In the genomic region with DNA sequence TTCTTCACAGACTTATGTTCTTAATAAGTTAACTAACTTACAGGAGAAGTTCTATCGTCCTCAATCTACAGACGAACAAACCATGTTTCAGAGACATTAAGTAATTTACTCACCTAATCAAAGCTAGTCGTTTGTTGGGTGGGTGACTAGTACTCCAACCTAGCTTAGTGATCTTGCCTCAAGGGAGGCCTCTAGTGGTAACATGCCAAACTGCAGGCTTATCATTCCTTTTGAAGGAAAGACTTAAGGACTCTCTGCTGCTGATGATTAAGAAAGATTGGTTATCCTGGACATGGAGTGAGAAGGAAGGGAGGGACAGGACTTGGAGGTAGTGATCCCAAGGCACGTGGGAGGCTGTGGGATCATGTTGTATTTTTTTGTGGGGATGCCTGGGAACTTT, we compare ENCODE assay signal across 8 mouse cellular contexts. TPM values are rescaled to one million over a fixed set of nuclear protein-coding genes. Genes with fewer than 3 reads are reported as not detected.
DNase-seq lines count a peak whose midpoint lies in the region.

No protein-coding gene starts in this region.

- peak; percentile 25 for DNase-seq in gastrocnemius, postnatal 10 days
- no peak for DNase-seq in gastrocnemius, postnatal 36 days
- DNase-seq in 416B (ENCODE audit: low read depth): peak; percentile 83
- DNase-seq in ZHBTc4 (ENCODE audit: low read depth, low spot score): peak; percentile 83
- DNase-seq in embryo, embryonic 11.5 days (ENCODE audit: low read depth, low spot score): peak; percentile 31
- peak; percentile 70 for DNase-seq in kidney, postnatal 10 days
- peak; percentile 82 for DNase-seq in lung, postnatal 36 days
- peak; percentile 19 to 67 for DNase-seq in thymus, postnatal 10 days (ENCODE audit: low spot score in 2 of 2)

- intact Hi-C loops in gastrocnemius, postnatal 36 days (cut with DNase I): no loop called here

RNA-seq across cellular contexts. Expression of a gene that starts 11.3 kb away (rescaled TPM):
- not detected for total RNA-seq in gastrocnemius, postnatal 10 days (2021)
- not detected for total RNA-seq in gastrocnemius, postnatal 36 days (2021)

RNA-seq across cellular contexts. Expression of a gene that starts 22.0 kb away (rescaled TPM):
- 1 to 10 TPM; 5.1 to 6.2 TPM for total RNA-seq in gastrocnemius, postnatal 10 days (2021)
- total RNA-seq in gastrocnemius, postnatal 36 days (2021): 1 to 10 TPM; 4.5 to 5.3 TPM

RNA-seq across cellular contexts. Expression of a gene that starts 38.1 kb away (rescaled TPM):
- total RNA-seq in gastrocnemius, postnatal 10 days (2021): 1 to 10 TPM; 6.1 to 8.0 TPM
- under 1 TPM; 0.44 to 0.54 TPM for total RNA-seq in gastrocnemius, postnatal 36 days (2021)

Comparison
In these comparisons a context has a peak if more than half of its experiments do, and no peak if none do; other contexts are left out.
1. DNase-seq: peak in gastrocnemius, postnatal 10 days (single experiment), 416B (single experiment), ZHBTc4 (single experiment), embryo, embryonic 11.5 days (single experiment), kidney, postnatal 10 days (single experiment), lung, postnatal 36 days (single experiment) and thymus, postnatal 10 days (2 of 2); none in gastrocnemius, postnatal 36 days (0 of 2).
2. RNA of a gene that starts 38.1 kb away (total RNA-seq): 6.1 to 8.0 TPM in gastrocnemius, postnatal 10 days; 0.44 to 0.54 TPM in gastrocnemius, postnatal 36 days; every median in the first group is over 4 times any median in the second.